In genomic region chr6:8094160-8094953, GRCm38 (mm10) we compare ENCODE assay signal across 15 mouse cellular contexts.
DNase-seq lines count a peak whose midpoint lies in the region; ATAC-seq lines count a peak whose summit lies in the region.
"Had no signal": no experiment of that assay in that cellular context is flagged by ENCODE, and none has a peak within 500 bp of the region (broad histone marks: within the 10 kb centered on the region; RNA-seq: fewer than 3 reads in every experiment).

No protein-coding gene starts in this region.

- H3K27ac ChIP-seq in brown adipose tissue, adult 24 weeks (replicated peaks; ENCODE audit: low read depth, low read length) = peak overlapping the region; percentile 91
- H3K27ac ChIP-seq: forebrain, embryonic 15.5 days; hindbrain, embryonic 10.5 days; neural tube, embryonic 15.5 days had no signal

- H3K4me3 ChIP-seq in brown adipose tissue, adult 24 weeks (ENCODE audit: insufficient read depth, low read depth, low read length) = no peak overlapping the region
- H3K4me3 ChIP-seq: forebrain, embryonic 15.5 days; hindbrain, embryonic 10.5 days; neural tube, embryonic 15.5 days had no signal

- DNase-seq in kidney, postnatal 14 days = peak; percentile 5
- DNase-seq in kidney, postnatal 4 days = no peak
- DNase-seq in heart, adult 9 months (ENCODE audit: low spot score in 2 of 2) = peak; percentile 49 to 74
- no peak for DNase-seq in right cerebral cortex, postnatal 4 days
- no peak for DNase-seq in c-Kit-positive CD71-positive TER-119-positive erythroid progenitor cells, embryonic 14.5 days (ENCODE audit: low spot score)
- DNase-seq: adrenal gland, postnatal 10 days; cerebellum, adult 9-11 months; gastrocnemius, postnatal 10 days; thymus, adult 18-20 months had no signal

- peak; percentile 44; the same call in 1 of the 2 replicates for ATAC-seq in megakaryocyte progenitor cell, adult 5-6 weeks (replicated peaks; ENCODE audit: poor library complexity)
- ATAC-seq: CD4-positive, CD25-positive, alpha-beta regulatory T cell, adult 4 months; forebrain, embryonic 15.5 days had no signal

- H3K4me1 ChIP-seq in brown adipose tissue, adult 24 weeks (ENCODE audit: control insufficient read depth, insufficient read depth, insufficient read length, low read length) = peaks cover 3% of the 10 kb centered on the region; the same call in 1 of the 2 replicates
- H3K4me1 ChIP-seq: forebrain, embryonic 15.5 days; hindbrain, embryonic 10.5 days had no signal

Comparison
In these comparisons a context has a peak if more than half of its experiments do, and no peak if none do; other contexts are left out.
1. DNase-seq: peak in kidney, postnatal 14 days (single experiment) and heart, adult 9 months (2 of 2); none in kidney, postnatal 4 days (0 of 2), right cerebral cortex, postnatal 4 days (single experiment) and c-Kit-positive CD71-positive TER-119-positive erythroid progenitor cells, embryonic 14.5 days (single experiment).